Mouse (Mus musculus) R1 (cell line): ENCODE results near the gene Slc13a3.

ENCODE experiments used
- DNase-seq: peaks from one replicate; pipeline ENCODE4 v3.0.0-alpha.2; 2018; ENCODE audit warnings: low read depth, low spot score

Gene Slc13a3

DNA sequence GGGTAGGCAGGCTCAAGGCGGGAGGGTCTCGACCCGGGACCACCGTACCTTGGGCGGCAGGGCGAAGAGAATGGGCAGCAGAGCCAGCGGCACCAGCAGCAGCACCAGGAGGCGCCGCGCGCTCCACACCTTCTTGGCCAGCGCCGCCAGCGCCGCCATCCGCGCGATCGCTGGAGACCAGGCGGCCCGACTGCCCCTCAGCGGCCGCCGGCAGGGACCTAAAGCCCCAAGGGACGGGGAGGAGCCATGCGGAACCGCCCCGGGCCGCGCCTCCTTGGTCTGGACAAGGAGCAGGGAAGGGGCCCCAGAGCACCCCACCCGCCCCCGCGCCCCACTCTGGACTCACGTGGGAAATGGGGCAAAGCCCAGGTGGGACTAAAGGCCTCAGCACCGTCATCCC is at the start of gene Slc13a3:
Slc13a3 (minus strand) TSS at position 228 of the 400 bp plus-strand sequence.
- no peak for DNase-seq

DNA sequence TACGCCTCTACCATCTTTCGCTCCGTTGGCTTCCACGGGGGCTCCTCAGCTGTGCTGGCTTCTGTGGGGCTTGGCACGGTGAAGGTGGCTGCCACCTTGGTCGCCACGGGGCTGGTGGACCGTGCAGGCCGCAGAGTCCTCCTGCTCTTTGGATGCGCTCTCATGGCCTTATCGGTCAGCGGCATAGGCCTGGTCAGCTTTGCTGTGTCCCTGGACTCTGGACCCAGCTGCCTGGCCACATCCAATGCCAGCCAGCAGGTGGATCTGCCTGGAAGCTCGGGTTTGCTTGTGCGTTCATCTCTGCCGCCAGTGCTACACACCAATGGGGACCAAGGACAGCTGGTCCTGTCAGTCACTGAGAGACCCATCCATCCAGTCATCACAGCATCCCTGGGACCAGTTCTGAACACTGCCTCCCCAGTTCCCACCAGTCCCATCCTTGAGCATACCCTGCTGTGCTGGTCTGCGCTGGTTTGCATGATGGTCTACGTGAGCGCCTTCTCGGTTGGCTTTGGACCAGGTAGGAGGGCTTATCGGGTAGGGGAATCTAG is 42.2 kb upstream of the Slc13a3 start:
- no peak for DNase-seq

DNA sequence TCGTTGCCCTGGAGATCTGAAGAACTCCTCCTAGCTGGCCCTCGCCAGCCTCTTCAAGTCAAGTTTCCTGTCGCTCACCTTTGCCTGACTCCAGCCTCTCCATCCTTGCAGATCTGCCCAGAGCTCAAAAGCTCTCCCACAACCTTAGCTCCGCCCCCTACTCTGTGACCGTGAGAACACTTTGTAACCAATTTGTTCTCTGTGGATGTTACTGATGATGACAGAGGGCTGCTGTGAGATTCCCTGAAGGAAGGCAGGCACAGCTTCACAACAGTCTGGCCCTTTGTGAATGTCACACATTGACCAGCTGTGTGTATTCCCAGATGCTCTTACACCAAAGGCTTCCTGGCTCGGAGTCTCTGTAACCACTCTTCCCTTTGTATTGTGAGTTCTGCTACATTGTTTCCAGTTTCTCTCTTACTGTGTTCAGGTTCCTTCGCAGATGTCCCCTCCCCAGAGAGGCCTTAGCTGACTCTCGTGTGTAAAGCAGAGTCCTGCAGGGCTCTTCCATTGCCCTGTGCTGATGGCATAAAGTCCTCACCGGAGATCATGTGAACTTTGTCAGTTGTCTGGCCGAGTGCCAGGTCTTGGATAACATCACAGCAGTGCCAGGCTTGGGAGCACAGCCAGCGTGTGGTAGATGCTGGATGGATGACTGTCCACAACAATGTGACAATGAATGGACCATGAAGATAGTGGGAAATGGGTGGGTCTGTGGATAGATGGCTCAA is 40.0 kb upstream of the Slc13a3 start:
- peak; percentile 27 for DNase-seq

DNA sequence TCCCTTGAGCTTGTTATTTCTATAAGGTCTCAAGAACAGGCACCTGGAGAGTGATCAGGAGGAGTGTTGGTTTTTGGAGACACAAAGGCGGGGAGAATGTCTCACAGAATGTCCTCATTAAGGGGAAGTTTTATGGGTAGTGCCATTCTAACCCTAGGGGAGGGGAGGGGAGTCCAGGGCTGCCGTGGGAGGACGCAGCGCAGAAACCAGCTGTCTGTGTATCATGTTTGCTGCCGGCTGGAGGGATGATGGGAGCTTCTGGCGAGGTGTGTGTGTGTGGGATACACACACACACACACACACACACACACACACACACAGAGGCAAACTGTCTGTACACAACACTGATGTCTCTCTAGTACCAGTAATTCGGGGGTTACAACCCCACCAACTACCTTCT is 39.4 kb upstream of the Slc13a3 start:
- no peak for DNase-seq

DNA sequence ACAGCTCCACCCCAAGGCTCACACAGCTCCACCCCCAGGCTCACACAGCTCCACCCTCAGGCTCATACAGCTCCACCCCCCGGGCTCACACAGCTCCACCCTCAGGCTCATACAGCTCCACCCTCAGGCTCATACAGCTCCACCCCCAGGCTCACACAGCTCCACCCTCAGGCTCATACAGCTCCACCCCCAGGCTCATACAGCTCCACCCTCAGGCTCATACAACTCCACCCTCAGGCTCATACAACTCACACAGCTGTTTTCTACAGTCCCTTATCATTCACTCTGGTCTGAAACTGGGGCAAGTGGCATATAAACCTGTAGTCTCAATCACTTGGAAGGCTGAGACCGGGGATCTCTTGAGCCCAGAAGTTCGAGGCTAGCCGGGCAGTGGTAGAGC is 38.5 kb upstream of the Slc13a3 start:
- DNase-seq: peak; percentile 39

DNA sequence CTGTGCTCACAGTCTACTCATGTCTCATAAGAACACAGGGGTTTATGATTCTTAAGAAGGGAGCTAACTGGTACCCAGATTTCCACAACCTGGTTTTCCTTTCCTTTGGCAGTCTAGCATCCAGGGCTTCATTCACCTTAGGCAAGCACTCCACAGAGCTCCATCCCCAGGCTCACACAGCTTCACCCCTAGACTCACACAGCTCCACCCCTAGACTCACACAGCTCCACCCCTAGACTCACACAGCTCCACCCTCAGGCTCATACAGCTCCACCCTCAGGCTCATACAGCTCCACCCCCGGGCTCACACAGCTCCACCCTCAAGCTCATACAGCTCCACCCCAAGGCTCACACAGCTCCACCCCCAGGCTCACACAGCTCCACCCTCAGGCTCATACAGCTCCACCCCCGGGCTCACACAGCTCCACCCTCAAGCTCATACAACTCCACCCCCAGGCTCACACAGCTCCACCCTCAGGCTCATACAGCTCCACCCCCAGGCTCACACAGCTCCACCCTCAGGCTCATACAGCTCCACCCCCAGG is 38.0 kb upstream of the Slc13a3 start:
- DNase-seq: peak; percentile 45

DNA sequence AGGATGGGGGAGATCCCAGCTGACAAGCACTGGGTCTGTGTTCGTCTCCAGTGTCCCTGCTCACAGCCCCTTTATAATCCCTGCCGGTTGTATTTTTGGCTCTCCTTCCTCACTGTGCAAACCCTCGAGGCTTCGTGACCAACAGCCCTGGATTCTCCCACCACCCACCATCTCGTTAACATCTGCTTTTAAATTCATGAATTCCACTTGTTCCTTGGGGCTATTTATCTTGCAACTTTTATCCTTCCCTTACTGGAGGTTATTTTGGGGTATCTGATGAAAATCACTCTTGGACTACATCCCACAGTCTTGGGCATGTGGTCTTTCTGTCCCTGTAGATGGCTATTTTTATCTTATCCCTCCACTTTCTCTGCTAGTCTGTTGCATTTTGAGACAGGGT is 37.4 kb upstream of the Slc13a3 start:
- no peak for DNase-seq

DNA sequence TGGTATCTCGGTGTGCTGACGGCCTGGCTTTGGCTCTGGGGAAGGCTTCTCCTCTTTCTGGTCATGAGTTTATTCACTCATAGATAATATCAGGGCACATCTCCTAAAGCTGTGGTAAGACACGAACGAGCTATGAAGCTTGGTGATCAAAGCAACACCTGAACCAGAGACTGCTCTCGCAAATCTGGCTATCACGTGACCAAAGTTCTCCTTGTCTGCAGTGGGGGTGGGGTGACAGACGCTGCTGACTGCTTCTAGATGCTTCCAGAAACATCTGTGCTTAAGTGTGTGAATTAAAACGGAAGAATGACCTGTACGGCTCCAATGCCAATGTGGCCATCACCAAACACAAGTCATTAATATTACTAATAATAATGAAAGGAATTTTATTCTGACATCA is 36.7 kb upstream of the Slc13a3 start:
- DNase-seq: no peak

DNA sequence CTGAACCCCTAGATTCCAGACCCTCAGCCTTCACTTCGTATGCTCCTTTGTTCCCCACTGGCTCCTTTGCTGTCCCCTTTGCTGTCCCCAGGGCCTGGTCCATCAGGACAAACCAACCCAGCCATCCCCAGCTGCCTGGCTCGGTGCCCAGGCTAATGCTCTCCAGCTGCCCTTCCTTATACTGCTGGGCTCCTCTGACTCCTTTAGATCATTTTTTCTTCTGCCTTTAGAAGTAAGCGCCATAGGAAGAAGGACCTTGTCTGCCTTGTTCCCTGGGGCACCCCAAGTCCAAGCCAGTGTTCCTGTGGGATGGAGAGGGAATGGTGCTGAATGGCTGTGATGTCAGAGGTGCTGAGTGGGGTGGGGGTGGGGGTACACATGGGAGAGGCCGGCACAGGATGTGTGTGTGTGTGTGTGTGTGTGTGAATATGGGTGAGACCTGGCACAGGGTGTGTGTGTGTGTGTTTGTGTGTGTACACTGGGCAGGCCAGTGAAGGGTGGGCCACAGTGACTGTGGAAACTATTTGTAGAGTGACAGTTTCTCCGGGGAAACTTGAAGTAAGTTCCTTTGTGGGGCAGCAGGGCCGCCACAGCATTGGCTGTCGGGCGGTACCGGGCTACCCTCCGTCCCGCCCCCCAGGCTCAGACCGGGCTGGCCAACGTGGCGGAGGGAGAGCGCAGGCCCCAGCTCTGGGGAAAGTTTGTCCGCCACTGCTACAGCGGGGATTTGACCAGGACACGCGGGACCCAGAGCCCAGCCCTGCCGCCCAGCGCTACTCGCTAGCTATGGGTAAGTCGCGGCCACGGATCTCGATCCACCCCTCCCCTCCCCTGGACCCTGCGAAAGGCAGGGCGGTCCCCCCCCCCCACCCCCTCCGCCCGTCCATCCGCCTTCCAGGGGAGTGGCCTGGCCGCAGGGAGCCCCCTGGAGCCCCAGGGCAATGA is 30.5 kb upstream of the Slc13a3 start, which contains the start of gene Slc2a10:
Slc2a10 (plus strand) TSS at position 529 of the 945 bp plus-strand sequence.
- no peak for DNase-seq

DNA sequence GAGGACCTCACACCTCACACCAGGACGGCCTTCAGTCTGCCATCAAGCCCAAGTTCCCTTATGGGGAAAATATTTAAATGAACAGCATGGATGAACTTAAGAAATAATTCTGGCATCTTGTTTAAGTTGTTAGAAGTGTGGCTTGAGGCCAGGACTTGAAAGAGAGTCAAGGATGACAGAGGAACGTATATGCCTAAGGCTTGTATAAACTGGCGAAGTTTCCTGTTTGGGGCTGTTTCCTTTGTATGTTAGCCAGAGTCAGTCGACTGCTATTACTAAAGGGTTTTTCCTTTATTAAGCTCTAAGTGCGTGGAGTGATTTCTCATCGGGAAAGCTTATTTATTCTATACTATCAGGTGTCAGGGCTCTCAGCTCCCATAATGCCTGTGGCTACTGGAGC is 25.8 kb upstream of the Slc13a3 start:
- DNase-seq: no peak

DNA sequence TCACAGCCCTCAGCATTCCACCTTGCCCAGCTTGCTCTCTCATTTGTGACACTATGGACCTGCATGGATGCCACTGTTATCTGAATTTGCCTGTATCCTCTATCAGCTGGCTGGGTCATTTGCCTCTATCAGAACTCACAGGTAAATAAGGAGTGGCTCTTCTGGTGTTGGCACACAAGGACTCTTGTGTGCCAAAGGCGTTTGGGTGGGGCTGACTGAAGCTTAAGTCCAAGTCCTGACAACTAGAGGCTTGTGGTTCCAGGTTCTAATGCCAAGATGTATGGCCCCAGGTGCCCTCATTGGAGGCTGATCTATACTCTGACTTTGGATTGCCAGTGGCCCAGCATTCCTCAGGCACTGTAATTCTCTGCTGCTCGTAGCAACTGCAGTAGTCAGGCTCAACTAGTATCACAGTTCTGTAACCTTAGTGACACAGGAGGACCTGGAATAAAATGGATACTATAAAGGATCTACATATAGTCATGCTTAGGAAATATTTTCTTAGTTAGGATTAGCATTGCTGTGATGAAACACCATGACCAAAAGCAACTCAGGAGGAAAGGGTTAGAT is 24.8 kb upstream of the Slc13a3 start:
- no peak for DNase-seq

DNA sequence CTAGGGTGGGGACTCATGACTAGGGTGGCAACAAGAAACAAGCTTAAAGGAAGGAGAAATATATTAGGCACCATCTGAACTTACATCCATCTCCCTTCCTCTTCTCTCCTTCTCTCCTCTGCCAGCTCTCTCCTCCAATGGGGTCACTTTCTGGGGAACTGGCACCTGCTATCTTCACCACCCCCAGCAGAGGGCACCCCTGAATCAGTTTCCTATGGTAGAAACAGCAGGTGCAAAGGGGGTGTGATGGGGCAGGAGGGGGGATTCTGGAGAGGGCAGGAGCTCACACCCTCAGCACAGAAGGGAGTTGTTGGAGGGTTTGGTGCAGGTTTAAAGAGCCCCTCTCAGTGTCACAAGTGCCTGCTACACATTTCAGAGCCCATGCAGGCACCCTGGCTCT is 23.2 kb upstream of the Slc13a3 start:
- DNase-seq: peak; percentile 60

DNA sequence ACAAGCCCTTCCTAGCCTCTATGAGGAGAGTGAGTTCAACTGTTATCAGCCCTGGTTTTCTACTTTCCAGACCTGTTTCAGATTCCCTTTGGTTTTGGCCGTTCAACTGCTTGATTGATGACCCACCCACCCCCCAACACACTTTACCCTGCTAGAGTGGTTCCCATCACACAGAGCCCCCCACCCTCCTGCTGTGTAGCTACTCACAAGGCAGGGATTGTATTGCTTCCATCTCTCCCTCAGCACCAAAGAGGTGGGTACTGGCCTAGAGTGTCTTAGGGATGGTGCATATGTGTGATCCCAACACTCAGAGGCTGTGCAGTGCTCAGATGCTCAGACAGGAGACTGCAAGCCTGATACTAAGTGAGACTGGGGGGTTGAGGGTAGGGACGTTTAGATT is 21.5 kb upstream of the Slc13a3 start:
- no peak for DNase-seq

DNA sequence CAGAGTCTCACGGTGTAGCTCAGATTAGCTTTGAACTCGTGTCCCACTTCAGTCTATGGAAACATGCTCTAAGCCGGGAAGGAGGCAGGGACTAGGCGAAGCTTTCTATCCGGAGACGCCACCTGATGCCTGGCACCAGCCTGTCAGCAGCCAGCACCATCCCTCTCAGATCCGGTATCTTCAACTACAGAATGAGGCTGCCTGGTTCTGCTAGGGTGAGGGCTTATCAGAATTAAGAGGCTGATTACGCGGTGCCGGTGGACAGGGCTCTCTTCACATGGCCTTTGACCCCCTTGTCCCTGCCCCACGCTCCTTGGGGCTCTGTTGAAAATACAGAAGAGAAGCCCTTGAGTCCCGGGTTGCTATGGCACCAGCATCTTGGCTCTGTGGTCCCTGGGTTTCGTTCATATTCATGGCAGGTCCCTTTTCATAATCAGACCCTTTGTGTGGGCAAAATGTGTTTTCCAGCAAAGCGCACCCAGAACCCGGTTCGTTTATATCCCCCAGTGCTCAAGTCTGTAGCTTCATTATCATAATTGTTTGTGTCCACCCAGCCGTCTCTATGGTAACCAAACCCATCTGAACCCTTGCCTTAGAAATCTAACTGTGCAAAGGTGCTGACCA is 20.7 kb upstream of the Slc13a3 start:
- DNase-seq: peak; percentile 39

DNA sequence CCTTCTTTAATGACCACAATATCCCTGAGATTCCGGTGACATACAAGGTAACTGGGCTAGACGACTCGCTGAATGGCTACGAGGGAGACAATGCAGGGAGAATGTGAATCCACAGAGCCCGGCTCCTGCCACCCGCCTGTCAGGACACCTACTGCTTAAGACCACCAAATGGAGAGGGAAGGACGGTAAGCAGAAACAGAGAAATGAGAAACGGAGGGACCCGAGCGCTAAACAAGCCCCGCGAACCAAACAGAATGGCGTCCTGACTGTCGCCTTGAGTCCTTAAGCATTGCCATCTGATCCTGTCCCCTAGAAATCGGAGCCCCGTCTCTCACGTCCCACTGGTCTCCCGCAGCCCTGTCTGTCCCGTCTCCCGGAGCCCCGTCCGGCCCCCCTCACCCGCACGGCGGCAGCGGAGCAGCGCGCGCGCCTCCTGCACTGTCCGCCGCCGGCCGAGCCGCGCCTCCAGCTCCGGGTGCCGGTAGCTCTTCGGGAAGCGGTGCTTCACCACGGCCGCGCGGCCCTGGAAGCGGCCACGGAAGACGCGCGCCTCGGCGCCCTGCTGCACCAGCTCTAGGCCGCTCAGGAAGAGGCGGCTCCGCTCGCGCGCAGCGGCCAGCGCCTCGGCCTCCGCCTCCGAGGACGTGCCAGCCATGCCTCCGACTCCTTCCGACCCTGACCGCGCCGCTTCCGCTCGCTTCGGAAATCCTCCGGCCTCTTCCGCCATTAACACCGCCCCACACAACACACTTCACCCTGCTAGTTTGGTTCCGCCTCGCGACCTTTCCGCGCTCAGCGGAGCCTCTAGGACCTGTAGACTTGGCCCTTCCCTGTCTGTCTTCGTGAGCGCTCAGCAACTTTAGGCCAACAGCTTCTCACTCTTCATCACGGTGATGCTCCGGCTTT is 19.9 kb upstream of the Slc13a3 start, which contains the start of gene Trp53rka:
Trp53rka (minus strand) TSS at position 677 of the 906 bp plus-strand sequence.
- peak; percentile 85 for DNase-seq

DNA sequence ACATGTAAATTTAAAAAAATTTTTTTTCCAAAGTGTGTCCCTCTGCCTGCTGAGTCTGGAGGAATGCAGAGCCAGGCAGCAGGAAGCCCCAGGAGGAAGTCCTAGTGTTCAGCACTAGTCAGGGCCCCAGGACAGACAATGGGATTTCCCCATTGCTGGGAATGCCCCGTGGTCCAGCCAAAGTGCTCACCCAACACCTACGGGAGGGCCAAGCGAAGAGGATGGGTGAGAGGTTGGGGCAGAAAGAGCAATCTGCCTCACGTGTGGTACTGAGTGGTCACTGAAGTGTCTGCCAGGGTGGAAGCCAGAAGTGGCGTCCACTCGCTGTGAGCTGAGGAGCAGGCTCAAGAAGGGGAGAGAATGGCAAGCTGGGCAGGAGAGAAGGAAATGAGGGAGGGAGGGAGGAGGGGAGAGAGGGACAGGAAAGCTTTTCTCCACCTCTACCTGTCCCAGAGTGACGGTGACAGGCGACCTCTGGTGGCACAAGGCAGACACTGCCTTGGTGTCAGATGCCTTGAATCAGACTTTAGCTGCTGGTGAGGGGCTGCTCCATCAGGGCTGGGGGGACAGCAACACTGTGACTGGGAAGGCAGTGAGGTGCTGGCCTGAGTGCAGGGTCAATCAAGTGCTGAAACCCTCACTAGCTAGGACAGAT is 14.0 kb upstream of the Slc13a3 start:
- peak; percentile 52 for DNase-seq

DNA sequence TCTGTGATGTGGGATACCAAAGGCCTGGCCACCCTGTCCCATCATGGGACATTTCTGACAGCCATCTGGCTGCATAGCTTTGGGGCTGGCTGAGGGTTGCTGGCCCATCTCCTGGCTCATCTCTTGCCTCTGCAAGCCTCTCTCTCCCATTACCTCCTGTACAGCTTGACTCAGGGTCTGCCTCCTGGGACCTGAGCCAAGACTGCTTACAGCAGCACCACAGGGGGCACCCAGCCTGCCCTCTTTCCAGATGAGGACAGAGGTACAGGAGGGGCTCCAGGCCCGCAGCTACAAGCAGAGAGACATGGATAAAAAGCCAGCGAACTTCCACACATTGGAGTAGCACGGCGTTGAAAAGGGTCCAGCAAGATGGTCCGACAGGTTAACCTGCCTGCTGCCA is 13.4 kb upstream of the Slc13a3 start:
- DNase-seq: no peak

DNA sequence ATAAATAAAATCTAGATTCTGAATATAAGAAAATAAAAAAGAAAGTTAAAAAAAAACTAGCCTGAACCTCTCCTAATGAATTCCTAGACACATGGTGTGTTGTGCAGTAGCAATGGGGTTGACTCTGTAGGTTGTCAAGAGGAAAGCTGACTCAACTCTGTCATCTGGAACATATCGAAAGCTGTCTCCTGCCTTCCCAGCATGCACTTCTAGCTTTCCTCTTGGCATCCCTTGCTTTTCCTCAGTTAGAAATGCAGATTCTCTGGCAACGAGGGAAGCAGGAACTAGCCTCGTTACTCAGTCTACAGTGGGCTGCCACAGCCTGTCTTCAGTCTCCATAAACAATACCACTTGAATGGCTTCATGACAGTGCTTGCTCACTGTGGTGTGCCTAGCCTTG is 12.8 kb upstream of the Slc13a3 start:
- DNase-seq: no peak

DNA sequence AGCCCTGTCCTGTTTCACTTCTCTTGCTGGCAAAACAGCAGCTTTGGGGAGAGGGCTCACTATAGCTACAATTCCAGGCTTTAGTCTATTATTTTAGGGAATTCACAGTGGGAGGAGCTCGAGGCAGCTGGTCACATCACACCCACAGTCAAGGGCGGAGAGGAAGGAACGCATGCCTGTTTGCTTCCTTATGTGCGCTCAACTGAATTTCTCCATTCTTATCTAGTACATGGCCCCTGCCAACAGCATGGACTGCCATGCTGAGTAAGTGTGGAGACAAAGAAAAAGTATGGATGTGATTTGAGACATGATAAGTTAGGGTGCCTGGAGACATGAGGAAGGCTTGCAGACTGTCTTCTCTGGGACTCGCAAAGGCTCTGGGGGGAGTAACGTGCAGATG is 11.1 kb upstream of the Slc13a3 start:
- no peak for DNase-seq

DNA sequence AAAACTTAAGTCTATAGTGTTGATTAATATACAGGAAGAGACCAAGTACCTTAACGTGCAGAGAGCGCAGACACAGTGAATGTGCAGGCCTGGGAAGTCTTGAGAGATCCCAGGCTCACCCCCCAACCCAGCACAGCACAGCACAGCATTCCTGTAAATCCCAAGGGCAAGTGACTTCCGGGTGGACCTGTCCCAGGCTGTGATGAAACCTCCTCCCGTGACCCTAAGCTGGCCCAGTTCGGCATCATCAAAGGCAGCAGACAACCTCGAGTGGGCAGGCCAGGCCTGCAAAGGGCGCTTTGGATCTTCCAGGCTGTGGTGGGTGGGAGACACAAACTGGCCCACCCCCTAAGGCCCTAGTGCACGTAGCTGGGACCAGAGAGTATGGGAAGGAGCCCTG is 9.0 kb upstream of the Slc13a3 start:
- no peak for DNase-seq
